Mouse (Mus musculus) lung, postnatal 0 days (tissue): ENCODE data around the gene Podn. TPM values are rescaled to one million over a fixed set of nuclear protein-coding genes. Genes with fewer than 3 reads are reported as not detected.

Source experiments
- ATAC-seq: fragments of 200-750 bp; cut with Nextera tagmentation; 2 replicates; pipeline ENCODE4 v1.8.0; 2017; ENCODE audit warnings: moderate library complexity
- DNase-seq: peaks from one replicate; pipeline ENCODE4 v3.0.0-alpha.2; 2016; ENCODE audit warnings: low spot score
- H3K27ac ChIP-seq: fragments of 300-500 bp; sonication (generic); 2 replicates; pipeline ENCODE4 v1.5.1; 2014; ENCODE audit warnings: antibody characterized with exemption, mild to moderate bottlenecking, low read length, mixed read lengths
- H3K27me3 ChIP-seq: fragments of 300-500 bp; sonication (generic); replicated peaks from 2 replicates; pipeline ENCODE4 v1.6.1; 2014; ENCODE audit warnings: low read length, mixed read lengths; ENCODE audit not compliant: insufficient read depth
- H3K36me3 ChIP-seq: fragments of 300-500 bp; sonication (generic); 2 replicates; pipeline ENCODE4 v1.6.1; 2014; ENCODE audit warnings: low read length, mixed read lengths; ENCODE audit not compliant: insufficient read depth
- H3K4me1 ChIP-seq: fragments of 300-500 bp; sonication (generic); 2 replicates; pipeline ENCODE4 v1.6.1; 2014; ENCODE audit warnings: antibody characterized with exemption, low read depth, low read length, mixed read lengths; ENCODE audit not compliant: insufficient read depth
- H3K4me2 ChIP-seq: fragments of 300-500 bp; sonication (generic); replicated peaks from 2 replicates; pipeline ENCODE4 v1.6.1; 2014; ENCODE audit warnings: low read depth, mild to moderate bottlenecking, low read length, moderate library complexity, mixed read lengths
- H3K4me3 ChIP-seq: fragments of 300-500 bp; sonication (generic); 2 replicates; pipeline ENCODE4 v1.5.1; 2014; ENCODE audit warnings: low read depth, low read length
- H3K9ac ChIP-seq: fragments of 300-500 bp; sonication (generic); replicated peaks from 2 replicates; pipeline ENCODE4 v1.6.1; 2014; ENCODE audit warnings: low read depth, mild to moderate bottlenecking
- H3K9me3 ChIP-seq: fragments of 300-500 bp; sonication (generic); 2 replicates; pipeline ENCODE4 v1.6.1; 2016; ENCODE audit warnings: low read length, mixed read lengths
- CTCF ChIP-seq: IDR thresholded peaks from 2 replicates; pipeline ENCODE4 v1.5.1; 2016; ENCODE audit warnings: antibody characterized with exemption, mild to moderate bottlenecking
- EP300 ChIP-seq: IDR thresholded peaks from 2 replicates; pipeline ENCODE4 v1.6.1; 2016; ENCODE audit warnings: antibody characterized with exemption, mild to moderate bottlenecking, control low read depth
- WGBS: fragments of 180-500 bp; shearing (Covaris S2); extraction: QIAGEN DNeasy Blood & Tissue Kit; methylation state at CpG from one replicate; pipeline ENCODE4 v1.1.7; 2014; 5-methylcytosine and 5-hydroxymethylcytosine counted together
- polyA plus RNA-seq: library from polyadenylated mRNA; unstranded; fragments of >200 nt; fragmentation: Nextera tagmentation; extraction: Ambion mirVana; gene quantifications from 2 replicates; pipeline ENCODE4 v1.2.1, GENCODE M21; 2015

Gene Podn
- polyA plus RNA-seq, 1 experiment from 2014 or later, result 2.8 TPM

DNA sequence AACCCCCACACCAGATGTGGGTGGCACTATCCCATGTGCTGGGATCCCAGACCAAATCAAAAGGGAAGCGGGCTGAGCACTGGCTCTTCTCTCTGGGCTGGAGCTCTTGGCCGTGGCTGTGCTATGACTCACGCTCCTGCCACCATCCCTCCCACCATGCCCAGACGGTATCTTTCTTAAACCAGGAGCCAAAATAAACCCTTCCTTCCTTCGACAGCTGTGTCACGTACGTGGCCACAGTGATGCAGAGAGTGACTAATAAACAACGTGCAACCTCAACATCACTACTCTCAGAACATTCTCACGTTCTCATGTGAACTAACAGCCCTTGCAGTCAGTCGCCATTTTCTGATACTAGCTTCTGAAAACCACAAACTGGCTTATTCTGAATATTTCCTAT is 38.1 kb downstream of the Podn start:
- no peaks in the 10 kb centered on the region for H3K4me1 ChIP-seq
- H3K4me3 ChIP-seq, result no peak overlapping the region
- H3K27me3 ChIP-seq, result no peaks in the 10 kb centered on the region
- DNase-seq (peak; percentile 78), ATAC-seq (peak; percentile 90)
- no peak overlapping the region for H3K4me2 ChIP-seq
- peaks cover 31% of the 10 kb centered on the region for H3K36me3 ChIP-seq
- no peak overlapping the region for H3K27ac ChIP-seq
- WGBS, result 47% methylated on average over 10 of the region's 10 CpGs
- no peak for TF ChIP-seq CTCF
- TF ChIP-seq EP300, result peak; percentile 81
- no peaks in the 10 kb centered on the region for H3K9me3 ChIP-seq
- H3K9ac ChIP-seq, result no peak overlapping the region

DNA sequence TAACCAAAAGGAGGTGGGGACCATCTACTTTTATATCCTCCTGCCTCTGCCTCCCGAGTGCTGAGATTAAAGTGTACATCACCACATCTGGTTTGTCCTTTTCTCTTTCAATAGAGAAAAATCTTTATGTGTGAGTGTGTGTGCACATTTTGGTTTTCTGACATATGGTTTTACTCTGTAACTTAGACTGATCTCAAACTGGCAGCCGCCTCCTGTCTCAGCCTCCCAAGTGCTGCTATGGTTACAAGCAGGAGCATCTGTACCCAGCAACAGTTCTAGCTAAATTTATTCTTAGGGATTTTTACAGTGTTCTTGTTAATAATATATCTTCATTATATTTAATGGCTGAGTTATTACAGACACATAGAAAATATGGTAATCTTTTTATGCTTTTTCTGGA is 39.0 kb downstream of the Podn start:
- no peaks in the 10 kb centered on the region for H3K4me1 ChIP-seq
- TF ChIP-seq CTCF (no peak), EP300 (no peak)
- H3K36me3 ChIP-seq, result peaks cover 30% of the 10 kb centered on the region
- ATAC-seq (no peak), DNase-seq (no peak)
- H3K27ac ChIP-seq, result no peak overlapping the region
- H3K9ac ChIP-seq, result no peak overlapping the region
- H3K9me3 ChIP-seq, result no peaks in the 10 kb centered on the region
- H3K4me3 ChIP-seq, result no peak overlapping the region
- no peaks in the 10 kb centered on the region for H3K27me3 ChIP-seq
- H3K4me2 ChIP-seq, result no peak overlapping the region
- 98% methylated on average over 2 of the region's 2 CpGs for WGBS

DNA sequence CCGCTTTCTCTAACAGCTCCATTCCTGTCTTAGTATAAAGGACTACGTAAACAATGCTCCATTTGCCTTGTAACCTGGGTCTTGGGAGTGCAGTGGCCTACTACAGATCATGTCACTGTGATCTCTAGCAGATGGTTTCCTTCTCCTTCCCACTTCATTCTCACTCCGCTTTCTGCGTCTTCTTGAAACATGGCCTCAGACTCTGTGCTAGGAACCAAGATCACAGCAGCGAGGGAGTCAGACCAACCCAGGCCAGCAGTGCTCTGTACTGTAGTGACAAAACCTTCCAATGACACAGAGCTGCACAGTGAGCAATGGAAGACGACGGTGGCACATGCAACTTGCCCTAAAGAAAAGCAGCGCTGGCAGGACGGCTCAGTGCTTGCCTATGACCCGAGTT is 40.4 kb downstream of the Podn start:
- H3K36me3 ChIP-seq, result peaks cover 35% of the 10 kb centered on the region
- H3K4me3 ChIP-seq, result no peak overlapping the region
- no peaks in the 10 kb centered on the region for H3K4me1 ChIP-seq
- H3K9me3 ChIP-seq, result no peaks in the 10 kb centered on the region
- 72% methylated on average over 10 of the region's 10 CpGs for WGBS
- TF ChIP-seq EP300, result no peak
- no peak for TF ChIP-seq CTCF
- no peak overlapping the region for H3K9ac ChIP-seq
- H3K27ac ChIP-seq, result no peak overlapping the region
- no peaks in the 10 kb centered on the region for H3K27me3 ChIP-seq
- peak; percentile 64 for DNase-seq
- peak; percentile 46 for ATAC-seq
- no peak overlapping the region for H3K4me2 ChIP-seq

DNA sequence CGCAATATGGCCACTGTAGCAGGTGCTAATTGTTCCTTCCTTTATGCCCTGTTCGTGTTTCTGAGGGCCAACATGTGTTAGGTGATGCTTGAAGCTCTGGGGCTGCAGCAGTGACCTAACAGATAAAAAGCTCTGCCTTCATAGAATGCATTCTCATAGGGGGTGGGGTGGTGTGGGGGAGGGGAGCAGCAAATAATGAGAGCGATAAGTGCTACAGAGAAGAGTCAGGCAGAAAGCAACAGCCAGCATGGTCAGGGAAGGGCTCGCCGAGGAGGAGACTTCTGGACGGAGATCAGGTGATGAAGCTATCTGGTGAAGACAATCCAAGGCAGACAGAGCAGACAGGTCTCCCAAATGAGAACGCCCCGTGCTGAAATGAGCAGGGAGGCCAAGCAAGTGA is 43.6 kb downstream of the Podn start:
- no peak overlapping the region for H3K27ac ChIP-seq
- ATAC-seq (no peak), DNase-seq (no peak)
- H3K9ac ChIP-seq, result no peak overlapping the region
- no peaks in the 10 kb centered on the region for H3K9me3 ChIP-seq
- no peaks in the 10 kb centered on the region for H3K4me1 ChIP-seq
- no peak overlapping the region for H3K4me2 ChIP-seq
- no peak overlapping the region for H3K4me3 ChIP-seq
- WGBS, result 80% methylated on average over 8 of the region's 8 CpGs
- no peaks in the 10 kb centered on the region for H3K27me3 ChIP-seq
- no peak for TF ChIP-seq EP300
- H3K36me3 ChIP-seq, result peaks cover 38% of the 10 kb centered on the region

DNA sequence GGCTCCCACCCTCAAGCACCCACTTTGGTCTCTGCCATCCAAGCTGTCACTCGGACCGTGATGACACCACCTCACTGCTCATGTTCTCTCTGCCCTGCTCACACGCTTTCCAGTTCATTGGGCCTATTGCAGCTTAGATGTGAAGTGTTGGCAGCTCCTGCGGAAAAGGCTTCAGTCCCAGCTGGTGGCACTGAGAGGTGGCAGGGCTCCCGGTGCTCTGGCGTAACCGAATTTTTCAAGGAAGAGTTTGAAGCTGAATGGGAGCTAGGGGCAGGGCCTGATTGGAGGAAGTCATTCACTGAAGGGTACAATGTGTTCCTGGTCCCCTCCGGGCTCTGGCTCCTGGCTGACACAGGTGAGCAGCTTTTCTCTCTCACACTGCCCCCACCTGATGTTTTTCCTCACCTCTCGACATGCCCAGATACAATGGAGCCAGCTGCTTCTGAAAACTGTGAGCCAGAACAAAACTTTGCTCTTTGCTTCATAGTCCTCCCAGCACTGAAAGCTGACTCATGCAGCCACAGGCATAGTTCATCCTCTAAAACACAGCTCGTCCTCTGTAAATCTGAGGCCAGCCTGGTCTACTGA is 44.5 kb downstream of the Podn start:
- Histone ChIP-seq H3K4me1 (no peaks in the 10 kb centered on the region), H3K4me3 (no peak overlapping the region), H3K9me3 (no peaks in the 10 kb centered on the region), H3K27ac (no peak overlapping the region), H3K4me2 (no peak overlapping the region), H3K9ac (no peak overlapping the region), H3K27me3 (no peaks in the 10 kb centered on the region), H3K36me3 (peaks cover 38% of the 10 kb centered on the region)
- WGBS, result 84% methylated on average over 10 of the region's 10 CpGs
- no peak for TF ChIP-seq CTCF
- no peak for TF ChIP-seq EP300
- no peak for DNase-seq
- peak; percentile 32; the same call in 1 of the 2 replicates for ATAC-seq

DNA sequence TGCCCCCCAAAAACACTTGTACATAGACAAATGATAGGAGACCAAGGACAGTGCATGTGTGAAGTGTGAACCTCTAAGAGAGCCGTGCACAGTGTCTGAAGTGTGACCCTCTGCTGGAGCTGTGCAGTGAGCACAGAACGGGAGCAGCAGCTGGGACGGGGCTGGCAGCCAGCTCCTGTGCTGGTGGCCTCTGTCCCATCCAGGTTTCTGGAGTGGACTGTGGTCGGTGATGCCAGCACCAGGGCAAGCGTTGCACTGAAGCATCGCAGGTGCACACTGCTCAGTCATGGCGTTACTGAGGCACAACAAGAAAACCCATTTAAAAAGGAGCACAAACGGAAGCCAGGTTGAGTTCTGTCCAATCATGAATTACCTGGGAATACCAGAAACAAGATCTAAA is 50.1 kb downstream of the Podn start:
- DNase-seq, result no peak
- no peak overlapping the region for H3K4me2 ChIP-seq
- H3K36me3 ChIP-seq, result peaks cover 26% of the 10 kb centered on the region
- no peaks in the 10 kb centered on the region for H3K4me1 ChIP-seq
- WGBS, result 76% methylated on average over 8 of the region's 8 CpGs
- H3K9ac ChIP-seq, result no peak overlapping the region
- no peak overlapping the region for H3K4me3 ChIP-seq
- TF ChIP-seq CTCF, result no peak
- TF ChIP-seq EP300, result no peak
- no peaks in the 10 kb centered on the region for H3K9me3 ChIP-seq
- ATAC-seq, result no peak
- H3K27ac ChIP-seq, result no peak overlapping the region
- H3K27me3 ChIP-seq, result no peaks in the 10 kb centered on the region
